Mouse (Mus musculus) heart, embryonic 12.5 days (tissue): ENCODE measurements around the gene Ssbp1. TPM values are rescaled to one million over a fixed set of nuclear protein-coding genes. Genes with fewer than 3 reads are reported as not detected.

Experiments
- ATAC-seq: fragments of 200-750 bp; cut with Nextera tagmentation; 2 replicates; pipeline ENCODE4 v1.8.0; 2017; ENCODE audit warnings: moderate TSS enrichment, moderate library complexity; ENCODE audit not compliant: insufficient number of reproducible peaks, low FRiP score
- H3K27ac ChIP-seq: fragments of 300-500 bp; sonication (generic); 2 replicates; pipeline ENCODE4 v1.5.1; 2016; ENCODE audit warnings: mild to moderate bottlenecking, moderate library complexity; ENCODE audit not compliant: poor library complexity, severe bottlenecking
- H3K27me3 ChIP-seq: fragments of 300-500 bp; sonication (generic); replicated peaks from 2 replicates; pipeline ENCODE4 v1.6.1; 2016; ENCODE audit warnings: mild to moderate bottlenecking, moderate library complexity
- H3K36me3 ChIP-seq: fragments of 300-500 bp; sonication (generic); 2 replicates; pipeline ENCODE4 v1.6.1; 2016; ENCODE audit warnings: mild to moderate bottlenecking, moderate library complexity
- H3K4me1 ChIP-seq: fragments of 300-500 bp; sonication (generic); replicated peaks from 2 replicates; pipeline ENCODE4 v1.6.1; 2016; ENCODE audit warnings: mild to moderate bottlenecking
- H3K4me2 ChIP-seq: fragments of 300-500 bp; sonication (generic); 2 replicates; pipeline ENCODE4 v1.6.1; 2016; ENCODE audit warnings: mild to moderate bottlenecking, moderate library complexity
- H3K4me3 ChIP-seq: fragments of 300-500 bp; sonication (generic); 2 replicates; pipeline ENCODE4 v1.5.1; 2016; ENCODE audit warnings: mild to moderate bottlenecking
- H3K9ac ChIP-seq: fragments of 300-500 bp; sonication (generic); 2 replicates; pipeline ENCODE4 v1.6.1; 2016; ENCODE audit warnings: mild to moderate bottlenecking, moderate library complexity
- H3K9me3 ChIP-seq: fragments of 300-500 bp; sonication (generic); replicated peaks from 2 replicates; pipeline ENCODE4 v1.6.1; 2016; ENCODE audit warnings: mild to moderate bottlenecking, moderate library complexity
- WGBS: fragments of 180-500 bp; shearing (Covaris S2); methylation state at CpG from one replicate; pipeline ENCODE4 v1.1.7; 2016; 5-methylcytosine and 5-hydroxymethylcytosine counted together
- polyA plus RNA-seq: library from polyadenylated mRNA; unstranded; fragments of >200 nt; fragmentation: Nextera tagmentation; extraction: Ambion mirVana; gene quantifications from 2 replicates; pipeline ENCODE4 v1.2.1, GENCODE M21; 2016

Gene Ssbp1
- polyA plus RNA-seq, 1 experiment from 2014 or later = 110 TPM

GRCm38 (mm10) chr6:40434697-40435096 is 36.5 kb upstream of the Ssbp1 start:
- H3K4me1 ChIP-seq = 0 out of 2 replicates have a peak, but pooled peaks cover 6% of the 10 kb centered on the region
- H3K27ac ChIP-seq = no peak overlapping the region
- H3K27me3 ChIP-seq = peaks cover 18% of the 10 kb centered on the region; the same call in 1 of the 2 replicates
- peak overlapping the region; percentile 74 for H3K9ac ChIP-seq
- no peaks in the 10 kb centered on the region for H3K36me3 ChIP-seq
- peak overlapping the region; percentile 66 for H3K4me3 ChIP-seq
- H3K4me2 ChIP-seq = peak overlapping the region; percentile 91
- no peak for ATAC-seq
- 13% methylated on average over 7 of the region's 7 CpGs for WGBS
- H3K9me3 ChIP-seq = no peaks in the 10 kb centered on the region

GRCm38 (mm10) chr6:40435151-40436046 is 35.8 kb upstream of the Ssbp1 start:
- Histone ChIP-seq H3K27ac (no peak overlapping the region), H3K4me3 (peak overlapping the region; percentile 66), H3K9me3 (no peaks in the 10 kb centered on the region), H3K4me2 (peak overlapping the region; percentile 91), H3K9ac (peak overlapping the region; percentile 74), H3K27me3 (peaks cover 21% of the 10 kb centered on the region), H3K36me3 (no peaks in the 10 kb centered on the region), H3K4me1 (0 out of 2 replicates have a peak, but pooled peaks cover 6% of the 10 kb centered on the region)
- peak; percentile 64 for ATAC-seq
- under 1% methylated on average over 71 of the region's 72 CpGs for WGBS

GRCm38 (mm10) chr6:40436047-40436483 is 35.1 kb upstream of the Ssbp1 start, which contains the start of gene E330009J07Rik:
E330009J07Rik (minus strand) TSS chr6:40436135.
- Histone ChIP-seq H3K4me1 (0 out of 2 replicates have a peak, but pooled peaks cover 6% of the 10 kb centered on the region), H3K27ac (no peak within 1 kb of the TSS), H3K36me3 (no peaks in the 10 kb centered on the region), H3K27me3 (peaks cover 24% of the 10 kb centered on the region), H3K9ac (peak within 1 kb of the TSS; percentile 74), H3K4me3 (peak within 1 kb of the TSS; percentile 66), H3K9me3 (no peaks in the 10 kb centered on the region), H3K4me2 (peak within 1 kb of the TSS; percentile 91)
- peak; percentile 89 for ATAC-seq
- 1% methylated on average over 38 of the region's 38 CpGs for WGBS

- no peak within 1 kb of the TSS for H3K27ac ChIP-seq
- no peak within 1 kb of the TSS for H3K9ac ChIP-seq
- 0 out of 2 replicates have a peak, but pooled peaks cover 6% of the 10 kb centered on the region for H3K4me1 ChIP-seq
- 0 out of 2 replicates have a peak within 1 kb of the TSS, but pooled peaks have one; percentile 26 for H3K4me2 ChIP-seq
- no peaks in the 10 kb centered on the region for H3K9me3 ChIP-seq
- no peak within 1 kb of the TSS for H3K4me3 ChIP-seq
- no peaks in the 10 kb centered on the region for H3K36me3 ChIP-seq
- WGBS = 74% methylated on average over 5 of the region's 5 CpGs
- peaks cover 29% of the 10 kb centered on the region for H3K27me3 ChIP-seq
- ATAC-seq = no peak
Measured at GRCm38 (mm10) chr6:40438936-40439335, 32.2 kb upstream of the Ssbp1 start, which contains the start of gene Wee2. Wee2 (plus strand) TSS chr6:40439088.

GRCm38 (mm10) chr6:40439731-40440130 is 31.4 kb upstream of the Ssbp1 start:
- WGBS = 26% methylated on average over 12 of the region's 12 CpGs
- Histone ChIP-seq H3K27ac (no peak overlapping the region), H3K9me3 (no peaks in the 10 kb centered on the region), H3K4me3 (no peak overlapping the region), H3K4me2 (0 out of 2 replicates have a peak overlapping the region, but pooled peaks have one; percentile 26), H3K9ac (no peak overlapping the region), H3K4me1 (0 out of 2 replicates have a peak, but pooled peaks cover 3% of the 10 kb centered on the region), H3K27me3 (peaks cover 28% of the 10 kb centered on the region), H3K36me3 (no peaks in the 10 kb centered on the region)
- no peak for ATAC-seq

- peaks cover 28% of the 10 kb centered on the region for H3K27me3 ChIP-seq
- H3K9ac ChIP-seq = no peak overlapping the region
Measured at GRCm38 (mm10) chr6:40441276-40441675, 29.9 kb upstream of the Ssbp1 start.

GRCm38 (mm10) chr6:40441755-40442154 is 29.4 kb upstream of the Ssbp1 start:
- H3K27ac ChIP-seq = no peak overlapping the region
- no peak for ATAC-seq
- no peaks in the 10 kb centered on the region for H3K9me3 ChIP-seq
- no peak overlapping the region for H3K4me2 ChIP-seq
- H3K4me3 ChIP-seq = no peak overlapping the region
- 29% methylated on average over 3 of the region's 3 CpGs for WGBS
- H3K9ac ChIP-seq = no peak overlapping the region
- H3K36me3 ChIP-seq = no peaks in the 10 kb centered on the region
- H3K27me3 ChIP-seq = peaks cover 28% of the 10 kb centered on the region
- no peaks in the 10 kb centered on the region for H3K4me1 ChIP-seq

More at GRCm38 (mm10) chr6:40441276-40441675, 29.9 kb upstream of the Ssbp1 start:
- no peak overlapping the region for H3K27ac ChIP-seq
- H3K9me3 ChIP-seq = no peaks in the 10 kb centered on the region
- no peak overlapping the region for H3K4me3 ChIP-seq
- H3K36me3 ChIP-seq = no peaks in the 10 kb centered on the region
- H3K4me1 ChIP-seq = no peaks in the 10 kb centered on the region
- ATAC-seq = no peak
- H3K4me2 ChIP-seq = no peak overlapping the region
- 59% methylated on average over 3 of the region's 3 CpGs for WGBS

- Histone ChIP-seq H3K4me1 (no peaks in the 10 kb centered on the region), H3K27me3 (peaks cover 23% of the 10 kb centered on the region), H3K4me2 (no peak overlapping the region), H3K27ac (no peak overlapping the region), H3K36me3 (no peaks in the 10 kb centered on the region), H3K4me3 (no peak overlapping the region), H3K9ac (no peak overlapping the region), H3K9me3 (no peaks in the 10 kb centered on the region)
- 16% methylated on average over 10 of the region's 10 CpGs for WGBS
- no peak for ATAC-seq
Measured at GRCm38 (mm10) chr6:40443281-40443928, 27.7 kb upstream of the Ssbp1 start.

GRCm38 (mm10) chr6:40448626-40449025 is 22.5 kb upstream of the Ssbp1 start:
- Histone ChIP-seq H3K27ac (no peak overlapping the region), H3K4me3 (no peak overlapping the region), H3K4me1 (no peaks in the 10 kb centered on the region), H3K4me2 (no peak overlapping the region), H3K9ac (no peak overlapping the region), H3K27me3 (peaks cover 4% of the 10 kb centered on the region; the same call in 1 of the 2 replicates), H3K9me3 (no peaks in the 10 kb centered on the region), H3K36me3 (no peaks in the 10 kb centered on the region)
- ATAC-seq = no peak

GRCm38 (mm10) chr6:40454436-40455041 is 16.6 kb upstream of the Ssbp1 start:
- H3K27me3 ChIP-seq = no peaks in the 10 kb centered on the region
- H3K9me3 ChIP-seq = no peaks in the 10 kb centered on the region
- no peaks in the 10 kb centered on the region for H3K36me3 ChIP-seq
- H3K4me3 ChIP-seq = no peak overlapping the region
- no peak for ATAC-seq
- H3K4me2 ChIP-seq = no peak overlapping the region
- no peak overlapping the region for H3K27ac ChIP-seq
- no peak overlapping the region for H3K9ac ChIP-seq
- no peaks in the 10 kb centered on the region for H3K4me1 ChIP-seq
- 23% methylated on average over 7 of the region's 7 CpGs for WGBS
